Mouse (Mus musculus): Measurements from ENCODE around the gene Sned1.
A peak's percentile ranks its signal among the peaks of the same experiment; 100 is the strongest.

Sned1 gene

DNA sequence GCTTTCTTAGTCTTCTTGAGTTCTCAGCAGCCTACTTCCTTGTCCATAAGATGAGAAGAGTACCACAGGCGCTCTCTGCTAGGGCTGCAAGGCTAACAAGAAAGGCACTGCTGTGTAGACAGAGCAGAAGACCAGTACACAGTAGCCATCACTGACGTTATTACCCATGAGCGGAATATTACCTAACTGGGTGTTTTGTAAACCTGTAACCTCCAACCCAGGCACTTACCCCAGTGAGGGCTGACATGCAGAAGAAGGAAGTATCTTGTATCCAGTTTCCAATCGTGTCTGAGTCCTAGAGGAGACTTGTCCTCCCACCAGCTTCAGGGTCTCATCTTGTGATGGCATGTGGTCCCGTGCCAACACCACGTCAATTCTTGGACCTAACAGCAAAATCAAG is 88.3 kb downstream of the Sned1 start:
- DNase-seq (ENCODE audit: low spot score) = no peak

GRCm38 (mm10) chr1:93326446-93326845 is 90.8 kb downstream of the Sned1 start:
- no peak for DNase-seq (ENCODE audit: low spot score)

DNA sequence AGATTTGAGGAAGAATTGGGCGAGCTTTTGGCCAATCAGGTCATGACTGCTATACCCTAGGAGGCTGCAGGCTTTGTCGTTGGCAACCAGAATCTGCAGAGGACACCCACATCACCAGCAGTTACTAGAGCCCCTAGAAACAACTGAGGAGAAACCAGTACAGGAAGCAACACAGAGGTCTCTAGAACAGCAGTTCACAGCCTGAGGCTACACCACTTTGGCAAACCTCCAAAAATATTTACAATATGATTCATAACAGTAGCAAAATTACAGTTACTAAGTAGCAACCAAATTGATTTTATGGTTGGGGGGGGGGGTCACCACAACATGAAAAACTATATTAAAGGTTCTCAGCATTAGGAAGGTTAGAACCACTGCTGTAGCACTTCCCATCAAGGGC is 99.0 kb downstream of the Sned1 start:
- no peak for DNase-seq (ENCODE audit: low spot score)

- DNase-seq (ENCODE audit: low spot score) = peak; percentile 87
Measured at GRCm38 (mm10) chr1:93342648-93343503, 107.2 kb downstream of the Sned1 start, which contains the start of the genes Ppp1r7 and Pask. Gene Ppp1r7, plus strand, starts transcription at chr1:93342854. Gene Pask, minus strand, starts transcription at chr1:93343482.

DNA sequence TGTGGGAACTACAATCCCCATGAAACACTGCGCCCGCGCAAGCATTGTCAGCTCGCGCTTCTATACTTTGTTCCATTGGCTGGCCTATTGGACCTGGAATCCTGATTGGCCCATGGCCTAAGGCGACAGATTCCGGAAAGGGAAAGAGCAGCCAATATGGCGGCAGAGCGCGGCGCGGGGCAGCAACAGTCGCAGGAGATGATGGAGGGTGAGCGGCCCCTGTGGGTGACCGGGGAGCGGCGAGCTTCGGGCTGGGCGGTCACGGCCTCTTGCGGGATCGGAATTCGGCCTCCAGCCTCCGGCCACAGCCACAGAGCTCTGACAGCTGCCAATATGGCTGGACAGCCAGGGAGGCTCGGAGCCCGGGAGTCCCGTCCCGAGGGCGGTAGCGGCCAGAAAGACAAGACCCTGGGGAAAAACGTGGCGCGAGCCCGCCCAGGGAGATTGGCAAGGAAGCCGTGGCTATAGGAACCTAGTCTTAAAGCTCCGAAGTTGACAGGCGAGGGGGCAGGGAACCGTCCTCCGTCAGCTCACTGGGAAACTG is 107.9 kb downstream of the Sned1 start:
- DNase-seq (ENCODE audit: low spot score) = peak; percentile 86

DNA sequence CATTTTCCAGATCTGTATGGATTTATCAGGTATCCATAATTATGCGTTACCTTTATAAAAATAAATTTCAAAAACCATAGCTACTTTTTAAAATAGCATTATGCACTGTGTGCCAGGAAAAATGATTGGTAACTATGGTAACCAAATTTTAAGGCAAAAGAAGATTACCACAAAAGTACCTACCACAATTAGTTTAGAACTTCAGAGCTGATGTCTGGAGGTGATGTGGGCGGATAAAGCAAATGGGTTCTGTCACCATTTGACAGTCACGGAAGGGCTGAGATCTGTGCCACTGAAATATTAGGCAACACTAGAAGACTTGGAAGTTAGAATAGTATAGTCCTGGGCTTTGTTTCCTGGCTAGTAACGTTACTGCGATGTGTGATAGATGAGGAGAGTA is 111.5 kb downstream of the Sned1 start:
- no peak for DNase-seq (ENCODE audit: low spot score)

- DNase-seq (ENCODE audit: low spot score) = no peak
Measured at GRCm38 (mm10) chr1:93349701-93350100, 114.1 kb downstream of the Sned1 start.
